Mouse (Mus musculus) layer of hippocampus, adult 11-12 months (tissue): ENCODE data around the gene Atat1.

Experiments used
- DNase-seq: peaks from one replicate; pipeline ENCODE4 v3.0.0; 2022; ENCODE audit warnings: low spot score

The Atat1 gene

GRCm38 (mm10) chr17:35917463-35918251, 7.8 kb upstream of the Atat1 start:
- peak; percentile 68 for DNase-seq

GRCm38 (mm10) chr17:35917143-35917462, 7.2 kb upstream of the Atat1 start:
- no peak for DNase-seq

DNA sequence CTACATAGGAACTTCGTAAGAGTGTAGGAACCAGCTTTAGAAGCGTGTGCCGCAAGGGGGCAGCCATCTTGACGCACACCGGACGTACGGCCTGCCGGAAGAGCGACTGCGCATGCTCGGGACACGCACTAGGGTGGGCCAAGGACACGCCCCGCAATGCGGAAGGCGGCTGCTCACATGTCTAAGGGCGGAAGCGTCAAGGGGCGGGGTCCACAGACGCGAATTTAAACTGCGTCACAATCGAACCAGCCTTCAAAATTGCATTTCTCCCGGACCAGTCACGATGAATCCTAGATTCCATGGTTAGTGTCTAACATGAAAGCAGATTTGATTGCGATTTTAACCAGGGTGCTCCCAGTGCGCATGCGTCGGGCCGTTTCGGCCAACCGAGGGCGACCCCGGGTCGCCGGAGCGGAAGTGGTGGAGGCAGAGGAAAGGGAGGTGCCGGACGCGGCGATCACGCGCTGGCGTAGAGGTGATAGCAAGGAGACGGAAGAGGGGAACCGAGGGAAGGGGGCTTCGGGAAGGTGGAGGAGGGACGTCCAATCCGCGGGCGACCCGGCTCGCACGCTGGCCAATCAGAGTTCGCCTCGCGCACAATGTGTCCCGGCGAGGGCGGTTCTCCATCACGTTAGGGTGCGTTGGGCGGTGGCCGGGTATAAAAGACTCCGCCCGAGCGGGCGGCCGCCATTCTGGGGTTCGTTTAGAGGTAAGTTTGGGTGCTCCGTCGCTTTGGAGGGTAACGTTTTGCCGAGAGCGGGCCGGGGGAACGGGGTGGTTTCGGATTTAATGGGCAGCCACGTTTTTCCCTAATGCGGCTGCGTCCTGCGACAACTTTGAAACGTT, 6.6 kb upstream of the Atat1 start, which contains the start of the genes Mrps18b and Ppp1r10:
Gene Mrps18b (minus strand): TSS at position 93 of the 846 bp plus-strand sequence.
Gene Ppp1r10 (plus strand): TSS at position 138 of the 846 bp plus-strand sequence.
- peak; percentile 100 for DNase-seq

GRCm38 (mm10) chr17:35915538-35916296, 5.8 kb upstream of the Atat1 start:
- DNase-seq = no peak

DNA sequence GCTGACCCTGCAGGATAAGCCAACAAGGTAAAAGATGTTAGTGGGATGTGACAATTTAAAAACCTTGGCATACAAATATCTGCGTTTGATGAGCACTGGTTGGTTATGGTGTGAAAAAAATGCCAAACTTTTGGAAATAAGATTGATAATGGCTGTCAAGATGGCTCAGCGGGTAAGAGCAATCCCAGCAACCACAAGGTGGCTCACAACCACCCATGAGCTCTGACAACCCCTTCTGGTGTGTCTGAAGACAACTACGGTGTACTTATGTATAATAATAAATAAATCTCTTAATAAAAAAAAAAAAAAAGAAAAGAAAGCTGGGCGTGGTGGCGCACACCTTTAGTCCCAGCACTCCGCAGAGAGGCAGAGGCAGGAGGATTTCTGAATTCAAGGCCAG, 5.1 kb upstream of the Atat1 start:
- no peak for DNase-seq

DNA sequence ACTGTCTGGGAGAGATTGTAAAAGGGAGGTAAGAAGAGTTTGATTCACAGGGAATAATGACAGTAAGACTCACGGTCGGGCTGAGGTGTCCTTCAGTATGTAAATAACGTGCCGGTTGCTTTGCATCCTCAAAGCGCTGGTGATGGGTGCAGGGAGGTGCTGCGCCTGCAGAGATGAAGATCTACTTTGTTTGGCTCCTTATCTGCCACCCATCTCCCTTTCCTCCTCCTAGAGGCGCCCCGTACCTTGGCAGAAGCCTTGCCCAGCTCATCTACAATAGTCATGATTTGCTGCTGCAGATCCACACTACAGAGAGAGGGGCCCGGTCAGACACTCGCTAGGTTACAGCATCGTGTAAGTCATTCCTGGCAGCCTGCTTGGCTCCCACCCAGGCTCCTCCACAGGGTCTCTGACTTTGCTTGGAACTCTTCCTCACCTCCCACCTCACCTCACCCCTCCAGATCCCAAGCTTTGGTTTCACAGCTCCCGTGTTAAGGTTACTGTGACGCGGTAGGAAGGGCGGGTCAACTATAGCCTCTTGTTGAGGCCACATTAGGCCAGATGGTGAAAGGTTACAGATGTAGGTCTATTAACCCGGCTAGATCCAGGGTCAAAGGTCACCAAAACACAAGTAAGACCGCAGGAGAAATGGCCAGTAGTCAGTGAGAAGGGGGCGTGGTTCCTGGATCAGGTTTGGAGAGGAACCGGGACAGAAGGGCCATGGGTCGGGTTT, 523 bp downstream of the Atat1 start:
- no peak for DNase-seq

DNA sequence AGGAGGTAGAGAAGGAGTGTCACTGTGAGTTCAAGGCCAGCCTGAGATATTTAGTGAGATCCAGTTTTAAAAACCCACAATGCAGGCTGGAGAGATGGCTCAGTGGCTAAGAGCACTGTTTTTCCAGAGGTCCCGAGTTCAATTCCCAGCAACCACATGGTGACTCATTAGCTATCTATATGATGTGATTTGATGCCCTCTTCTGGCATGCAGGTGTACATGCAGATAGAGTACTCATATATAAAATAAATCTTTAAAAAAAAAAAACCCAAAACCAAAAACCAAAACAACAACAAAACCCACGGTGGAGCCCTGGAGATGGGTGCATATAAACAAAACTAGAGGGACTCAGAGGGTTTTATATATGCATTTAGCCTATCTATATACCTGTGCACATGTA, 2.3 kb downstream of the Atat1 start:
- no peak for DNase-seq

DNA sequence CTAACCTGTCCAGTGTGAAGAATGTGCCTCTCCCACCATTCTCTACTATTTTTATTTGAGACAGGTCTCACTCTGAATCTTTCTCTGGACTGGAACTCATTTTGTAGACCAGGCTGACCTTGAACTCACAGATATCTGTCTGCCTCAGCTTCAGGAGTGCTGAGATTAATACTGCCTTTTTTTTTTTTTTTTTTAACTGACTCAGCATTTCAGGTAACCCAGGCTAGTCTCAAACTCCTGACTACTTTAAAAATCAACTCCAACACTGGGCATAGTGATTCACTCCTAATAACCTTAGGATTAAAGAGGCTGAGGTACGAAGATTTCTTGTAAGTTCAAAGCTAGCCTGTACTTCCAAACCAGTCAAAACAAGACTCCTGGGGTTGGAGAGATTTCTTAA, 4.3 kb downstream of the Atat1 start:
- no peak for DNase-seq

DNA sequence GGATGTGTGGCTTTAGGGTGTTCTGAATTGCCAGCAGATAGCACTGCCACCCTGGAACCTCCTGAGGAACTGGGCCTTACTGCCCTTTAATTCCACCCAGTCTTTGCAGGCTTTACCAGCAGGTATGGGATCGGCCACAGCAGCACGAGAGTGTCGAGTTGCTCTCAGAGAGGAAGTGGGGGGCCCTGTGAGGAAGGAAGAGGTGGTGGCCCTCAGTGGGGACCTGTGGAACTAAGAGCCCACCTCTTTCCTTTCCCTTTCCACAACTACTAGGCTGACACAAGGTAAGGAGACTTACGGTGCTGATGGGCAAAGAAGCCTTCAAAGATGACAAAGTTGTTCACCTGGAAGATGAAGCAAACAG, 5.9 kb downstream of the Atat1 start:
- no peak for DNase-seq

DNA sequence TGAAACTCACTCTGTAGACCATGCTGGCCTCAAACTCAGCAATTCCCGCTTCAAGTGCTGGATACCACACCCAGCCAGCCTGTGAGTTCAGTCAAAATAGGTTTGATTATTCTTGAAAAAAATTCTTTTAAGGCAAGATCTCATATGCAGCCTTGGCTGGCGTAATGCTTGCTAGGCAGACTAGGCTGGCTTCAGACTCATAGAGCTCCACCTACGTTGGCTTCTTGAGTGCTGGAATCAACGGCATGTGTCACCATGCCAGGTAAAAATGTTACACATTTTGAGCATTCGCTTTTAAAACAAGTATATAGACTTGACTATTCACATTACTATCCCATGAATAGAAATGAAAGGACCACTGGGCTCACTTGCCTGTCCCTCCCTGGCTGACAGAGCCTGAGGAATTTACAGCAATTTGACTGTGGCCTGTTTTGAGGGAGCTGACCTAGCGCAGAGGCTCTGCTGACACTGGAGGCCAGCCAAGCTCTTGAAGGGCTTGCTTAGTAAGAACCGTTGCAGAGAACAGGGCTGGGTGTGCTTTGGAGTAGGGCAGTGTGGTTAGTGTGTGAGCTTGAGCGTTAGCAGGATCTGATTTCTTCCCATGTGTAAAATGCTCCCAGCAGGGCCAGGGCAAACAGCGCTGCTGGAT, 6.4 kb downstream of the Atat1 start:
- DNase-seq = no peak

- no peak for DNase-seq
Measured at GRCm38 (mm10) chr17:35900636-35901035, 9.2 kb downstream of the Atat1 start.

DNA sequence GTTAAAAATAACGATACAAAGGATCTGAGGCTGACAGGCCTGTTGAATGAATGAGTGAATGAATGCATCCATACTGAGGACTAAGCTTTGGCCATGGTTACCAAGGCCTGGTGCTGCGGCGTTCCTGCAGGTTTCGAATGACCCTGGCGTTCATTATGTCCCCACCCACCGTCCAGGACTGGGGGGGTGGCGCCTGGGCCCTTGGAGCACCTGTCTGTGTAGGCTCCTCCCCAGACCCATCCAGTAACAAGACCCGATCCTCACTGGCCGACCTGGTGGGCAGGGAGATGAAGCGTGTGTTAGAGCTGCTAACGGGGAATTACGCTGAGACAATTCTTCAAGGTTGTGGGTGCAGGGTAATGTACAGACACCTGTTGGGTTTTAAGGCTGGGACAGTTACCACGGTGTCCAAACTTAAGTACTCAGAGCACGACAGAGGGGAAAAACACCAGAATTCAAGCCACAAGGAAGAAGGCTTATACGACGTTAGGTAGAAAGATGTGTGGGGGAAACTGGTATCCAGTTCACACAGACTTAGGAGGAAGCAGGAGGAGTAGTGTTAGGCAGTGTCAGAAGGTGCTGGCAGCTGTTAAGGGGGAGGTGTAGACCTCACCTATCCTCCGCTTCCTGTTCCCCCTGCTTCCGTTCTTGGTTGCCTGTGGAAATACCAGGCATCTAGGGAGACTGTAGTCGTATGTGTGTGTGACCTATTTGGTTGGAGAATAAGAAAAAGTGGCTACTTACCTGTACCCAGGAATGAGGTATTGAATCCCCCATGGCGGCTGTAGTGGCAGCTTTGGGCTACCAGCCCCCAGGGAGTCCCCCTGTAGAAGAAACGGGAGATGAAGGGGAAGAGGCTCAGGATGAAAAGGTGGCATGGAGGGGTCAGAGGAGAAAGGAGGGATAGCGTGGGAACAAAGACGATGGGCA, 12.0 kb downstream of the Atat1 start:
- DNase-seq = no peak

GRCm38 (mm10) chr17:35896781-35897643, 12.9 kb downstream of the Atat1 start, which contains the start of gene 2310061I04Rik:
Gene 2310061I04Rik, minus strand, starts transcription at chr17:35897431.
- peak; percentile 92 for DNase-seq

DNA sequence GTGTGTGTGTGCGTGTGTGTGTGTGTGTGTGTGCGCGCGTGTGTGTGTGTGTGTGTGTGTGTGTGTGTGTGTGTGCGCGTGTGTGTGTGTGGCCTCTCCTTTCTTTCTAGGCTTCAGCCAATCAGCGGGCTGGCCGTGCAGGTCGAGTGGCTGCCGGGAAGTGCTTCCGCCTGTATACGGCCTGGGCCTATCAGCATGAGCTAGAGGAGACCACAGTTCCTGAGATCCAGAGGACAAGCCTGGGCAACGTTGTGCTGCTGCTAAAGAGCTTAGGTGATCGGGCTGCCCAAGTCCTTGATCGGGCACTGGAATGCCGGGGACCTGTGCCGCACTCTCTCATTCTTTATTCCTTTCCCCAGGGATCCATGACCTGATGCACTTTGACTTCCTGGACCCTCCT, 22.1 kb downstream of the Atat1 start:
- no peak for DNase-seq

- DNase-seq = no peak
Measured at GRCm38 (mm10) chr17:35883777-35884176, 26.1 kb downstream of the Atat1 start.

- no peak for DNase-seq
Measured at GRCm38 (mm10) chr17:35882924-35883323, 27.0 kb downstream of the Atat1 start.

DNA sequence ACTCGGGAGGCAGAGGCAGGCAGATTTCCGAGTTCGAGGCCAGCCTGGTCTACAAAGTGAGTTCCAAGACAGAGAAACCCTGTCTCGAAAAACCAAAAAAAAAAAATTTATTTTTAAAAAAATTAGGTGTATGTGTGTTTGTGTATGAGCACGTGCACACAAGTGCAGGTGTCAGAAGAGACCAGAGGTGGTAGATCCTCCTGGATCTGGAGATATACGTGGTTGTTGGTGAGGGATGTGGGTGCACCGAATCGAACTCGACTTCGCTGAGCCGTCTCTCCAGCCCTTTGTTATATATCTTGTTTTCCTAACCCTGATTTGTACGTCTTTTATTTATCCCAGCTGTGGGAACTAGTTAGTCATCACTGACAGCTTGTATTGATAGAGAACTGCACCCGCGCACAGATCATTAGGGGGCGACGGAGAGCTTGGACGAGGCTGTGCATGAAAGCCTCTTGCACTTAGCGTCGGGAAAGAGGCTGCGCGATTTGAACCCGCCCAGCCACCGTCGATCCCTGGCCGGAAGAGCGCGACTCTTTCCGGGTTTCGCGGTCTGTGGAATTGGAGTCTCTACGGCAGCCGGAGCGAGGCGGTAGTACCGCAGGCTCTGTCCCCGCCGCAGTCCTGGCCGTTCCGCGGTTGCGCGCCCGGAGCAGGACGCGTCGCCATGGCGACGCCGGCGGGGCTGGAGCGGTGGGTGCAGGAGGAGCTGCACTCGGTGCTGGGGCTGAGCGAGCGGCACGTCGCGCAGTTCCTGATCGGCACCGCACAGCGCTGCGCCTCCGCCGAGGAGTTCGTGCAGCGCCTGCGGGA, 30.4 kb downstream of the Atat1 start, which contains the start of gene Dhx16:
Gene Dhx16 (plus strand): TSS at position 575 of the 813 bp plus-strand sequence.
- peak; percentile 96 for DNase-seq

GRCm38 (mm10) chr17:35874721-35875120, 35.2 kb downstream of the Atat1 start:
- DNase-seq = no peak
